Mouse (Mus musculus): ENCODE measurements at regions not wholly inside any gene's neighbourhood (a gene's known extent, or its start where the extent isn't known, plus 50 kb on each side); places are given as distances from the start of the nearest gene placed in this dataset.

GRCm38 (mm10) chr9:50170637-50171036, 174.1 kb downstream of the Rpl10-ps3 start:
- TF ChIP-seq CTCF (IDR thresholded peaks at IDR 0.05; ENCODE audit: borderline replicate concordance, insufficient read depth, low read depth, low read length), result no peak
- no peak for TF ChIP-seq POLR2A (IDR thresholded peaks at IDR 0.05; ENCODE audit: borderline replicate concordance, insufficient read depth, low read length)

Measured in cerebellum, adult 2 months (tissue).